Mouse (Mus musculus) CH12.LX (cell line): Measurements from ENCODE around the gene Agmat.

ENCODE experiments used
- CTCF ChIP-seq, 2 experiments: IDR thresholded peaks in 1 of 2; conservative IDR thresholded peaks in 1 of 2; 2 replicates each; pipeline ENCODE4 v1.5.1; 2011 to 2012; ENCODE audit warnings: low read depth in 2 of 2, low read length in 2 of 2, improper control_type of control experiment in 1 of 2, inconsistent platforms in 1 of 2, mild to moderate bottlenecking in 1 of 2, moderate library complexity in 1 of 2
- EP300 ChIP-seq: IDR thresholded peaks from 2 replicates; pipeline ENCODE4 v1.6.1; 2011; ENCODE audit warnings: low read length, improper control_type of control experiment
- GABPA ChIP-seq: IDR thresholded peaks from 2 replicates; pipeline ENCODE4 v1.6.1; 2012; ENCODE audit warnings: low read depth, low read length, improper control_type of control experiment, inconsistent platforms; ENCODE audit not compliant: insufficient replicate concordance
- HCFC1 ChIP-seq: IDR thresholded peaks from 2 replicates; pipeline ENCODE4 v1.6.1; 2012; ENCODE audit warnings: low read depth, mild to moderate bottlenecking, inconsistent platforms, low read length, improper control_type of control experiment
- MEF2A ChIP-seq: IDR thresholded peaks from 2 replicates; pipeline ENCODE4 v1.6.1; 2014; ENCODE audit warnings: low read depth, mild to moderate bottlenecking, inconsistent platforms, low read length, improper control_type of control experiment, borderline replicate concordance
- NRF1 ChIP-seq: IDR thresholded peaks from 2 replicates; pipeline ENCODE4 v1.6.1; 2014; ENCODE audit warnings: low read depth, mild to moderate bottlenecking, inconsistent platforms, low read length, improper control_type of control experiment, moderate library complexity
- POLR2A ChIP-seq: IDR thresholded peaks from 2 replicates; pipeline ENCODE4 v1.6.1; 2011; ENCODE audit warnings: low read depth, mild to moderate bottlenecking, improper control_type of control experiment, low read length
- POLR2AphosphoS2 ChIP-seq: IDR thresholded peaks from 2 replicates; pipeline ENCODE4 v1.6.1; 2011; ENCODE audit warnings: low read depth, low read length, improper control_type of control experiment
- RCOR1 ChIP-seq: conservative IDR thresholded peaks from 2 replicates; pipeline ENCODE4 v1.6.1; 2012; ENCODE audit warnings: low read depth, mild to moderate bottlenecking, inconsistent platforms, low read length, improper control_type of control experiment
- SIN3A ChIP-seq: IDR thresholded peaks from 2 replicates; pipeline ENCODE4 v1.6.1; 2012; ENCODE audit warnings: low read length, improper control_type of control experiment, inconsistent platforms
- USF1 ChIP-seq: IDR thresholded peaks from 2 replicates; pipeline ENCODE4 v1.6.1; 2014; ENCODE audit warnings: low read depth, mild to moderate bottlenecking, inconsistent platforms, low read length, improper control_type of control experiment
- ZC3H11A ChIP-seq: IDR thresholded peaks from 2 replicates; pipeline ENCODE4 v1.6.1; 2012; ENCODE audit warnings: low read depth, mild to moderate bottlenecking, inconsistent platforms, low read length, improper control_type of control experiment
- ZMIZ1 ChIP-seq: IDR thresholded peaks from 2 replicates; pipeline ENCODE4 v1.6.1; 2012; ENCODE audit warnings: low read depth, mild to moderate bottlenecking, inconsistent platforms, low read length, improper control_type of control experiment

DNA sequence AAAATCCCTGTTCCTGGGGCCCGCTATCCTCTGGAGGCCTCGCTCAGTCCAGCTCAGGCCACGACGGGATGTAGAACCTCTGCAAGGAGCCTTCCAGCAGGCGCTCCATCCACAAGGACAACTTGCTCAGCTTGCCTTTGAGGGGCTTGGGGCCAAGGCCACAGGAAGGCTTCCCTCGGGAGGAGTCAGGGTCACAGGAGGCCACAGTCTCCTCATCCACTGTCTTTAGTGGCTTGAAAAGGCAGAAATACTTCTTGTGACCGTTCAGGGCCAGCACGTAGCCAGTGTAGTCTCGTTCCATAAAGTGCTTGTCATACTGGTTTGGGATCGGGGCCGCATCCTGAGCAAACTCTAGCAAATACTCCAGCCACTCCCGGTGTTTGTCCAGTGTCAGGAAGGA is 17.0 kb downstream of the Agmat start:
- TF ChIP-seq POLR2A, result no peak
- no peak for TF ChIP-seq ZMIZ1
- no peak for TF ChIP-seq EP300
- no peak for TF ChIP-seq CTCF (conservative IDR thresholded peaks at IDR 0.05 in 1 of 2, IDR thresholded peaks at IDR 0.05 in 1 of 2; ENCODE audit: low read depth in 2 of 2, low read length in 2 of 2)
- no peak for TF ChIP-seq POLR2AphosphoS2
- TF ChIP-seq SIN3A, result no peak
- TF ChIP-seq USF1, result no peak
- TF ChIP-seq MEF2A, result no peak
- no peak for TF ChIP-seq RCOR1
- TF ChIP-seq HCFC1, result no peak
- no peak for TF ChIP-seq GABPA
- TF ChIP-seq NRF1, result no peak
- no peak for TF ChIP-seq ZC3H11A
